Mouse (Mus musculus): ENCODE measurements around the gene Smug1.

DNA sequence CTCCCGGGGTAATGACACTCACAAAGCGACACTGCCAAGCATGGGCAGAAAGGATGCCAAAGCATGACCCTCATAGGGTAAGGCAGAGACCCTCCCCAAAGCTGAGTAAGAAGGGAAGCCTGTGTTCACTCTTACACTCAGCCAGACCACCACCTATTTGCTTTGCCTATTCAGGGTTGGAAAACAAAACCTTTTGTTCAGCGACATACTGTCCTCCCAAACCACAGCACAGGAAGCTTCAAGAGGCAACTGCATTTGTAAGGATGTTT lies 19.5 kb downstream of the Smug1 start:
- TF ChIP-seq CTCF (IDR thresholded peaks at IDR 0.05; ENCODE audit: low read depth, low read length) (no peak), POLR2A (IDR thresholded peaks at IDR 0.05; ENCODE audit: borderline replicate concordance, low read depth, low read length) (no peak)
